Mouse (Mus musculus) embryonic facial prominence, embryonic 14.5 days (tissue): Measurements from ENCODE around the gene Rcbtb1. TPM values are rescaled to one million over a fixed set of nuclear protein-coding genes. Genes with fewer than 3 reads are reported as not detected.

Source experiments
- ATAC-seq: fragments of 200-750 bp; cut with Nextera tagmentation; 2 replicates; pipeline ENCODE4 v1.8.0; 2017; ENCODE audit warnings: low read depth, moderate number of reproducible peaks, moderate TSS enrichment
- DNase-seq: peaks from one replicate; pipeline ENCODE4 v3.0.0-alpha.2; 2015; ENCODE audit warnings: low spot score
- H3K27ac ChIP-seq: fragments of 300-500 bp; sonication (generic); replicated peaks from 2 replicates; pipeline ENCODE4 v1.5.1; 2014; ENCODE audit warnings: low read depth, mild to moderate bottlenecking, low read length, moderate library complexity
- H3K27me3 ChIP-seq: fragments of 300-500 bp; sonication (generic); replicated peaks from 2 replicates; pipeline ENCODE4 v1.6.1; 2014; ENCODE audit warnings: low read length; ENCODE audit not compliant: control insufficient read depth, insufficient read depth
- H3K36me3 ChIP-seq: fragments of 300-500 bp; sonication (generic); 2 replicates; pipeline ENCODE4 v1.6.1; 2014; ENCODE audit warnings: low read length, mixed read lengths; ENCODE audit not compliant: control insufficient read depth, insufficient read depth
- H3K4me1 ChIP-seq: fragments of 300-500 bp; sonication (generic); 2 replicates; pipeline ENCODE4 v1.6.1; 2014; ENCODE audit warnings: antibody characterized with exemption, low read length; ENCODE audit not compliant: control insufficient read depth, insufficient read depth
- H3K4me2 ChIP-seq: fragments of 300-500 bp; sonication (generic); 2 replicates; pipeline ENCODE4 v1.6.1; 2014; ENCODE audit warnings: low read depth, mild to moderate bottlenecking, low read length, moderate library complexity, mixed read lengths
- H3K4me3 ChIP-seq: fragments of 300-500 bp; sonication (generic); 2 replicates; pipeline ENCODE4 v1.5.1; 2014; ENCODE audit warnings: low read depth, mild to moderate bottlenecking, low read length
- H3K9ac ChIP-seq: fragments of 300-500 bp; sonication (generic); 2 replicates; pipeline ENCODE4 v1.6.1; 2014; ENCODE audit warnings: low read depth, mild to moderate bottlenecking, low read length, moderate library complexity, mixed read lengths
- H3K9me3 ChIP-seq: fragments of 300-500 bp; sonication (generic); 2 replicates; pipeline ENCODE4 v1.6.1; 2016; ENCODE audit warnings: low read length; ENCODE audit not compliant: control insufficient read depth
- WGBS: fragments of 180-500 bp; shearing (Covaris S2); extraction: QIAGEN DNeasy Blood & Tissue Kit; methylation state at CpG from one replicate; pipeline ENCODE4 v1.1.7; 2014; 5-methylcytosine and 5-hydroxymethylcytosine counted together
- polyA plus RNA-seq: library from polyadenylated mRNA; unstranded; fragments of >200 nt; fragmentation: Nextera tagmentation; extraction: Ambion mirVana; gene quantifications from 2 replicates; pipeline ENCODE4 v1.2.1, GENCODE M21; 2014

Rcbtb1 gene
- polyA plus RNA-seq, 1 experiment from 2014 or later: 40.0 TPM

- Histone ChIP-seq H3K27ac (no peak overlapping the region), H3K4me2 (no peak overlapping the region; the same call in 1 of the 2 replicates), H3K4me3 (no peak overlapping the region), H3K4me1 (peaks cover 14% of the 10 kb centered on the region; the same call in 1 of the 2 replicates), H3K9me3 (no peaks in the 10 kb centered on the region), H3K9ac (0 out of 2 replicates have a peak overlapping the region, but pooled peaks have one; percentile 1), H3K36me3 (0 out of 2 replicates have a peak, but pooled peaks cover 5% of the 10 kb centered on the region), H3K27me3 (no peaks in the 10 kb centered on the region)
- ATAC-seq (no peak), DNase-seq (no peak)
- 24% methylated on average over 7 of the region's 7 CpGs for WGBS
These were observed 4.5 kb downstream of the Rcbtb1 start for GRCm38 (mm10) chr14:59205461-59205860.

GRCm38 (mm10) chr14:59205976-59206583 lies 5.1 kb downstream of the Rcbtb1 start:
- no peak overlapping the region for H3K27ac ChIP-seq
- no peak overlapping the region for H3K9ac ChIP-seq
- H3K4me3 ChIP-seq: no peak overlapping the region
- no peaks in the 10 kb centered on the region for H3K9me3 ChIP-seq
- H3K36me3 ChIP-seq: 0 out of 2 replicates have a peak, but pooled peaks cover 9% of the 10 kb centered on the region
- no peak overlapping the region for H3K4me2 ChIP-seq
- no peak for ATAC-seq
- no peaks in the 10 kb centered on the region for H3K27me3 ChIP-seq
- 62% methylated on average over 10 of the region's 10 CpGs for WGBS
- H3K4me1 ChIP-seq: peaks cover 14% of the 10 kb centered on the region; the same call in 1 of the 2 replicates
- no peak for DNase-seq

- no peak for DNase-seq
- Histone ChIP-seq H3K27ac (no peak overlapping the region), H3K4me3 (no peak overlapping the region), H3K4me1 (peaks cover 5% of the 10 kb centered on the region; the same call in 1 of the 2 replicates), H3K4me2 (no peak overlapping the region), H3K9ac (no peak overlapping the region), H3K36me3 (peaks cover 14% of the 10 kb centered on the region; the same call in 1 of the 2 replicates), H3K9me3 (no peaks in the 10 kb centered on the region), H3K27me3 (no peaks in the 10 kb centered on the region)
- ATAC-seq: no peak
- WGBS: 82% methylated on average over 7 of the region's 7 CpGs
These were observed 8.0 kb downstream of the Rcbtb1 start for GRCm38 (mm10) chr14:59209003-59209402.

- Histone ChIP-seq H3K27me3 (no peaks in the 10 kb centered on the region), H3K27ac (no peak overlapping the region), H3K4me1 (0 out of 2 replicates have a peak, but pooled peaks cover 2% of the 10 kb centered on the region), H3K9ac (no peak overlapping the region), H3K9me3 (no peaks in the 10 kb centered on the region), H3K36me3 (peaks cover 22% of the 10 kb centered on the region; the same call in 1 of the 2 replicates), H3K4me3 (no peak overlapping the region), H3K4me2 (no peak overlapping the region)
- no peak for DNase-seq
- no peak for ATAC-seq
- 90% methylated on average over 2 of the region's 2 CpGs for WGBS
These were observed 8.8 kb downstream of the Rcbtb1 start for GRCm38 (mm10) chr14:59209816-59210215.

GRCm38 (mm10) chr14:59219241-59219640 lies 18.2 kb downstream of the Rcbtb1 start:
- no peak overlapping the region for H3K27ac ChIP-seq

GRCm38 (mm10) chr14:59226240-59226639 lies 25.2 kb downstream of the Rcbtb1 start:
- WGBS: 96% methylated on average over 11 of the region's 11 CpGs

More at GRCm38 (mm10) chr14:59219241-59219640, 18.2 kb downstream of the Rcbtb1 start:
- H3K4me1 ChIP-seq: no peaks in the 10 kb centered on the region
- H3K4me2 ChIP-seq: no peak overlapping the region
- H3K9me3 ChIP-seq: no peaks in the 10 kb centered on the region
- DNase-seq (no peak), ATAC-seq (no peak)
- H3K36me3 ChIP-seq: peaks cover 89% of the 10 kb centered on the region
- 78% methylated on average over 3 of the region's 3 CpGs for WGBS
- H3K27me3 ChIP-seq: no peaks in the 10 kb centered on the region
- H3K4me3 ChIP-seq: no peak overlapping the region
- H3K9ac ChIP-seq: no peak overlapping the region

GRCm38 (mm10) chr14:59229822-59230221 lies 28.8 kb downstream of the Rcbtb1 start:
- Histone ChIP-seq H3K27ac (no peak overlapping the region), H3K9me3 (no peaks in the 10 kb centered on the region), H3K36me3 (peaks cover 95% of the 10 kb centered on the region), H3K4me1 (no peaks in the 10 kb centered on the region), H3K9ac (no peak overlapping the region), H3K27me3 (no peaks in the 10 kb centered on the region), H3K4me2 (no peak overlapping the region), H3K4me3 (no peak overlapping the region)
- ATAC-seq: no peak
- no peak for DNase-seq
- 93% methylated on average over 3 of the region's 3 CpGs for WGBS

More at GRCm38 (mm10) chr14:59226240-59226639, 25.2 kb downstream of the Rcbtb1 start:
- Histone ChIP-seq H3K36me3 (peaks cover 93% of the 10 kb centered on the region), H3K4me1 (no peaks in the 10 kb centered on the region), H3K4me2 (no peak overlapping the region), H3K9ac (no peak overlapping the region), H3K27ac (no peak overlapping the region), H3K4me3 (no peak overlapping the region), H3K9me3 (no peaks in the 10 kb centered on the region), H3K27me3 (no peaks in the 10 kb centered on the region)
- DNase-seq (no peak), ATAC-seq (no peak)

- no peak overlapping the region for H3K9ac ChIP-seq
- no peak for ATAC-seq
These were observed 29.4 kb downstream of the Rcbtb1 start for GRCm38 (mm10) chr14:59230331-59230966.

More at GRCm38 (mm10) chr14:59230331-59230966, 29.4 kb downstream of the Rcbtb1 start:
- DNase-seq: no peak
- H3K27ac ChIP-seq: no peak overlapping the region
- no peak overlapping the region for H3K4me2 ChIP-seq
- no peak overlapping the region for H3K4me3 ChIP-seq
- 95% methylated on average over 21 of the region's 21 CpGs for whole genome bisulfite sequencing
- H3K4me1 ChIP-seq: no peaks in the 10 kb centered on the region
- peaks cover 97% of the 10 kb centered on the region for H3K36me3 ChIP-seq
- no peaks in the 10 kb centered on the region for H3K9me3 ChIP-seq
- no peaks in the 10 kb centered on the region for H3K27me3 ChIP-seq
